Mouse (Mus musculus) embryonic facial prominence, embryonic 13.5 days (tissue): ENCODE data around the gene Lmf1. TPM values are rescaled to one million over a fixed set of nuclear protein-coding genes. Genes with fewer than 3 reads are reported as not detected.

Experiments
- ATAC-seq: fragments of 200-750 bp; cut with Nextera tagmentation; 2 replicates; pipeline ENCODE4 v1.8.0; 2017; ENCODE audit warnings: low read depth; ENCODE audit not compliant: insufficient number of reproducible peaks, insufficient read depth, low FRiP score, low TSS enrichment
- H3K27ac ChIP-seq: fragments of 300-500 bp; sonication (generic); 2 replicates; pipeline ENCODE4 v1.5.1; 2015; ENCODE audit warnings: moderate library complexity, mild to moderate bottlenecking, inconsistent platforms
- H3K27me3 ChIP-seq: fragments of 300-500 bp; sonication (generic); 2 replicates; pipeline ENCODE4 v1.6.1; 2015; ENCODE audit warnings: mild to moderate bottlenecking, inconsistent platforms
- H3K36me3 ChIP-seq: fragments of 300-500 bp; sonication (generic); 2 replicates; pipeline ENCODE4 v1.6.1; 2015; ENCODE audit warnings: mild to moderate bottlenecking, inconsistent platforms
- H3K4me1 ChIP-seq: fragments of 300-500 bp; sonication (generic); 2 replicates; pipeline ENCODE4 v1.6.1; 2015; ENCODE audit warnings: inconsistent platforms
- H3K4me2 ChIP-seq: fragments of 300-500 bp; sonication (generic); 2 replicates; pipeline ENCODE4 v1.6.1; 2015; ENCODE audit warnings: moderate library complexity, mild to moderate bottlenecking, inconsistent platforms
- H3K4me3 ChIP-seq: fragments of 300-500 bp; sonication (generic); 2 replicates; pipeline ENCODE4 v1.5.1; 2015; ENCODE audit warnings: mild to moderate bottlenecking, inconsistent platforms
- H3K9ac ChIP-seq: fragments of 300-500 bp; sonication (generic); 2 replicates; pipeline ENCODE4 v1.6.1; 2015; ENCODE audit warnings: mild to moderate bottlenecking, inconsistent platforms
- H3K9me3 ChIP-seq: fragments of 300-500 bp; sonication (generic); 2 replicates; pipeline ENCODE4 v1.6.1; 2016; ENCODE audit warnings: inconsistent platforms
- WGBS: fragments of 180-500 bp; shearing (Covaris S2); methylation state at CpG from one replicate; pipeline ENCODE4 v1.1.7; 2015; ENCODE audit warnings: mixed read lengths; 5-methylcytosine and 5-hydroxymethylcytosine counted together
- polyA plus RNA-seq: library from polyadenylated mRNA; unstranded; fragments of >200 nt; fragmentation: Nextera tagmentation; extraction: Ambion mirVana; gene quantifications from 2 replicates; pipeline ENCODE4 v1.2.1, GENCODE M21; 2015

Lmf1 gene
- polyA plus RNA-seq, 1 experiment from 2014 or later, result 33.8 TPM

- 0 out of 2 replicates have a peak overlapping the region, but pooled peaks have one; percentile 11 for H3K27ac ChIP-seq
- H3K4me1 ChIP-seq, result peaks cover 38% of the 10 kb centered on the region
- no peaks in the 10 kb centered on the region for H3K27me3 ChIP-seq
- peaks cover 16% of the 10 kb centered on the region for H3K36me3 ChIP-seq
- H3K9ac ChIP-seq, result no peak overlapping the region
- no peak for ATAC-seq
- 73% methylated on average over 11 of the region's 11 CpGs for WGBS
- H3K4me3 ChIP-seq, result no peak overlapping the region
- H3K9me3 ChIP-seq, result no peaks in the 10 kb centered on the region
- no peak overlapping the region for H3K4me2 ChIP-seq
Measured at GRCm38 (mm10) chr17:25608137-25608785, 29.4 kb downstream of the Lmf1 start.

GRCm38 (mm10) chr17:25608821-25609505 lies 30.1 kb downstream of the Lmf1 start:
- 47% methylated on average over 10 of the region's 10 CpGs for WGBS
- no peak for ATAC-seq
- Histone ChIP-seq H3K4me2 (no peak overlapping the region), H3K9me3 (no peaks in the 10 kb centered on the region), H3K4me3 (no peak overlapping the region), H3K4me1 (peaks cover 34% of the 10 kb centered on the region), H3K27me3 (no peaks in the 10 kb centered on the region), H3K36me3 (peaks cover 23% of the 10 kb centered on the region), H3K9ac (no peak overlapping the region), H3K27ac (no peak overlapping the region)

GRCm38 (mm10) chr17:25609506-25609828 lies 30.6 kb downstream of the Lmf1 start:
- WGBS, result 60% methylated on average over 3 of the region's 3 CpGs
- Histone ChIP-seq H3K27ac (0 out of 2 replicates have a peak overlapping the region, but pooled peaks have one; percentile 22), H3K4me2 (no peak overlapping the region), H3K4me1 (peaks cover 30% of the 10 kb centered on the region), H3K9ac (no peak overlapping the region), H3K9me3 (no peaks in the 10 kb centered on the region), H3K36me3 (peaks cover 28% of the 10 kb centered on the region), H3K27me3 (no peaks in the 10 kb centered on the region), H3K4me3 (no peak overlapping the region)
- ATAC-seq, result no peak

GRCm38 (mm10) chr17:25610151-25610550 lies 31.3 kb downstream of the Lmf1 start:
- Histone ChIP-seq H3K9ac (no peak overlapping the region; the same call in 1 of the 2 replicates), H3K36me3 (peaks cover 32% of the 10 kb centered on the region), H3K4me2 (no peak overlapping the region), H3K9me3 (no peaks in the 10 kb centered on the region), H3K27me3 (no peaks in the 10 kb centered on the region), H3K4me1 (peaks cover 26% of the 10 kb centered on the region), H3K27ac (no peak overlapping the region), H3K4me3 (no peak overlapping the region)
- 55% methylated on average over 9 of the region's 9 CpGs for WGBS
- ATAC-seq, result no peak

- ATAC-seq, result no peak
- H3K9me3 ChIP-seq, result no peaks in the 10 kb centered on the region
- H3K27me3 ChIP-seq, result no peaks in the 10 kb centered on the region
- H3K4me2 ChIP-seq, result no peak overlapping the region
- H3K27ac ChIP-seq, result no peak overlapping the region
- 87% methylated on average over 9 of the region's 9 CpGs for WGBS
- peaks cover 50% of the 10 kb centered on the region for H3K36me3 ChIP-seq
- H3K4me1 ChIP-seq, result peaks cover 27% of the 10 kb centered on the region
- H3K9ac ChIP-seq, result no peak overlapping the region
- no peak overlapping the region for H3K4me3 ChIP-seq
Measured at GRCm38 (mm10) chr17:25612537-25612936, 33.7 kb downstream of the Lmf1 start.

- Histone ChIP-seq H3K4me2 (no peak overlapping the region), H3K27ac (no peak overlapping the region), H3K9ac (no peak overlapping the region), H3K4me1 (peaks cover 31% of the 10 kb centered on the region), H3K4me3 (no peak overlapping the region), H3K9me3 (no peaks in the 10 kb centered on the region), H3K36me3 (peaks cover 48% of the 10 kb centered on the region), H3K27me3 (no peaks in the 10 kb centered on the region)
- no peak for ATAC-seq
- WGBS, result 94% methylated on average over 6 of the region's 6 CpGs
Measured at GRCm38 (mm10) chr17:25613323-25613722, 34.4 kb downstream of the Lmf1 start.

- H3K9ac ChIP-seq, result no peak overlapping the region
- H3K9me3 ChIP-seq, result no peaks in the 10 kb centered on the region
- H3K36me3 ChIP-seq, result peaks cover 45% of the 10 kb centered on the region
- no peaks in the 10 kb centered on the region for H3K27me3 ChIP-seq
- no peak for ATAC-seq
- H3K27ac ChIP-seq, result no peak overlapping the region
- no peak overlapping the region for H3K4me2 ChIP-seq
- H3K4me3 ChIP-seq, result no peak overlapping the region
- 94% methylated on average over 10 of the region's 10 CpGs for WGBS
- peaks cover 29% of the 10 kb centered on the region for H3K4me1 ChIP-seq
Measured at GRCm38 (mm10) chr17:25614723-25615510, 36.0 kb downstream of the Lmf1 start.

GRCm38 (mm10) chr17:25618508-25619056 lies 39.7 kb downstream of the Lmf1 start:
- Histone ChIP-seq H3K36me3 (peaks cover 33% of the 10 kb centered on the region), H3K9me3 (no peaks in the 10 kb centered on the region), H3K4me2 (no peak overlapping the region), H3K27me3 (no peaks in the 10 kb centered on the region), H3K27ac (peak overlapping the region; percentile 40; the same call in 1 of the 2 replicates), H3K9ac (no peak overlapping the region), H3K4me1 (peaks cover 32% of the 10 kb centered on the region), H3K4me3 (no peak overlapping the region)
- WGBS, result 46% methylated on average over 16 of the region's 16 CpGs
- ATAC-seq, result peak; percentile 63; the same call in 1 of the 2 replicates

GRCm38 (mm10) chr17:25623441-25623840 lies 44.6 kb downstream of the Lmf1 start:
- 0 out of 2 replicates have a peak overlapping the region, but pooled peaks have one; percentile 0 for H3K27ac ChIP-seq
- H3K9ac ChIP-seq, result no peak overlapping the region
- H3K27me3 ChIP-seq, result no peaks in the 10 kb centered on the region
- H3K9me3 ChIP-seq, result no peaks in the 10 kb centered on the region
- no peak overlapping the region for H3K4me2 ChIP-seq
- H3K36me3 ChIP-seq, result 0 out of 2 replicates have a peak, but pooled peaks cover 7% of the 10 kb centered on the region
- 72% methylated on average over 4 of the region's 4 CpGs for WGBS
- H3K4me1 ChIP-seq, result peaks cover 53% of the 10 kb centered on the region
- no peak for ATAC-seq
- no peak overlapping the region for H3K4me3 ChIP-seq

- no peaks in the 10 kb centered on the region for H3K27me3 ChIP-seq
- no peak overlapping the region; the same call in 1 of the 2 replicates for H3K27ac ChIP-seq
- 0 out of 2 replicates have a peak, but pooled peaks cover 8% of the 10 kb centered on the region for H3K36me3 ChIP-seq
- H3K4me3 ChIP-seq, result no peak overlapping the region
- H3K4me2 ChIP-seq, result 0 out of 2 replicates have a peak overlapping the region, but pooled peaks have one; percentile 28
- 20% methylated on average over 11 of the region's 11 CpGs for WGBS
- H3K9me3 ChIP-seq, result no peaks in the 10 kb centered on the region
- no peak for ATAC-seq
- H3K9ac ChIP-seq, result peak overlapping the region; percentile 1; the same call in 1 of the 2 replicates
- peaks cover 49% of the 10 kb centered on the region for H3K4me1 ChIP-seq
Measured at GRCm38 (mm10) chr17:25623935-25624334, 45.0 kb downstream of the Lmf1 start.

- Histone ChIP-seq H3K4me1 (peaks cover 43% of the 10 kb centered on the region), H3K9me3 (no peaks in the 10 kb centered on the region), H3K9ac (peak overlapping the region; percentile 1; the same call in 1 of the 2 replicates), H3K27me3 (no peaks in the 10 kb centered on the region), H3K4me2 (no peak overlapping the region), H3K36me3 (0 out of 2 replicates have a peak, but pooled peaks cover 8% of the 10 kb centered on the region), H3K4me3 (no peak overlapping the region), H3K27ac (no peak overlapping the region; the same call in 1 of the 2 replicates)
- no peak for ATAC-seq
- WGBS, result 43% methylated on average over 13 of the region's 13 CpGs
Measured at GRCm38 (mm10) chr17:25624446-25625119, 45.7 kb downstream of the Lmf1 start.
